Mouse (Mus musculus): ENCODE results near the gene Irgc1. TPM values are rescaled to one million over a fixed set of nuclear protein-coding genes. Genes with fewer than 3 reads are reported as not detected.

Irgc1 gene
- total RNA-seq, 1 experiment: not detected

DNA sequence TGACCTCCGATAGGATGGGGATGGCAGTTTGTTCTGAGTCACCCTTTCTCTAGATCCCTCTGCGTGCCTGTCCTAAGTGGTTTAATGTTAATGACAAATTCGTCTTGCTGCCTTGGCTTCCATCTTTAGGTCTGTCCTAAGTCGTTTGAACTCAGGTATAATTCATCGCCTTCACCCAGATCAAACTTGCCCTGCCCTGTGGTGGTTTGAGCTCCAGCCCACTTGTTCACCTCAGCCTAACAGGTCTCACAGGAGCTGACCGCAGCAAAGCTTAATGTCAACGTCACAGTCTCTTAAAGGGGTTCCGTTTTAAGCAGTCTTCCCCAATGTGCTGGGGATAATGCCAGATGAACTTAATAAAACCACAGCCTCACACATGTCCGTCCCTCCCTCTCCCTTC is 26.2 kb downstream of the Irgc1 start:
- in situ Hi-C loops (cut with MboI; ENCODE audit: low sequenced_read_pairs in 2 of 2, unreplicated experiment in 2 of 2): no loop called here
- DNase-seq (ENCODE audit: low read depth, low spot score): no peak
- H3K9ac ChIP-seq (ENCODE audit: insufficient read depth, low read depth, low read length, poor library complexity, severe bottlenecking): no peak overlapping the region
- no peak overlapping the region for H3K27ac ChIP-seq (ENCODE audit: insufficient read depth, low read depth, low read length, poor library complexity, severe bottlenecking)
- H3K4me3 ChIP-seq (ENCODE audit: insufficient read depth in 1 of 2, low read depth in 1 of 2, low read length in 2 of 2, poor library complexity in 1 of 2, severe bottlenecking in 1 of 2): no peak overlapping the region
- H3K9me3 ChIP-seq (ENCODE audit: control insufficient read depth, insufficient read depth, low read depth, low read length): no peaks in the 10 kb centered on the region
- peaks cover 11% of the 10 kb centered on the region; the same call in 1 of the 2 replicates for H3K36me3 ChIP-seq (ENCODE audit: control insufficient read depth, insufficient read depth, low read length, poor library complexity, severe bottlenecking)
- no peaks in the 10 kb centered on the region for H3K4me1 ChIP-seq (ENCODE audit: control insufficient read depth in 2 of 2, insufficient read depth in 2 of 2, low read length in 2 of 2, poor library complexity in 1 of 2)
- TF ChIP-seq MAFK (IDR thresholded peaks at IDR 0.05; ENCODE audit: insufficient read depth, low read depth, low read length): no peak
- no peak for TF ChIP-seq ZNF384 (IDR thresholded peaks at IDR 0.05; ENCODE audit: low read depth, low read length)
- no peak for TF ChIP-seq CHD2 (IDR thresholded peaks at IDR 0.05; ENCODE audit: low read depth, low read length)
- no peak for TF ChIP-seq HCFC1 (IDR thresholded peaks at IDR 0.05; ENCODE audit: borderline replicate concordance, insufficient read depth, low read length)
- TF ChIP-seq ZC3H11A (IDR thresholded peaks at IDR 0.05; ENCODE audit: borderline replicate concordance, low read depth, low read length): no peak

DNA sequence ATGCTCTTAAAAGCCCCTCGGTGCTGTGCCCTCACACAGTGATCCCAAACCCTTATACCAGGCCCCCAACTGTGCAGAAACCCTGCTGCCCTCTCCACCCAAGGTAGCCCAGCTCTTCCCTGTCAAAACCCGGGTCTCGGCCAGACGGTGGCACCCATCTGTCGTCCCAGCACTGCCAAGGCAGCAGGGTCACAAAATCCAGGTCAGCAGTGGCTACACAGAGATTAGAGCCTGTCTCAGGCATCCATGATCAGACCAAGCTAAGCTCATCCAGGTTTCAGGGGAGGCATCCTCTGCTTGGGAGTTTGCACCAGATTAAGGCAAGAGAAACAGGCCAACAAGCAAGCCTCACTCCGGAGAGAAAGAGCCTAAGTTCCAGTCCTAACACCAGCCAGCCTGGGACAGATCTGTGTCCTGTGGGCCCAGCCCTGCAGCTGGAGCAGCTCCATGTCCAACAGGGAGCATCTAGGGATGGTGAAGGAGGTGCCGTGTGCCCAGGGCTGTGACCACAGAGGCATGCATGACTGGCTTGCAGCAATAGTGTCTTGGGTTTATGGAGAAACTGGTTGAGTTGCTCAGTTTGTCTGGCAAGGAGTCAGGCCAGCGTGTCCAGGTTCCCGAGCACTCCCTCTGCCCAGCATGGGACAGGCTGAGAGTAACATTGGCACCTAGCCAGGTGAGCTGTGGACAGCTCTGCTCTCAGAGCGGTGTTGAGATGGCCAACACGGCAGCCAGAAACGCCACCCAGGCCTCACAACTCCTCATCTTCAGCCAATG is 28.0 kb downstream of the Irgc1 start:
- no peaks in the 10 kb centered on the region for H3K9me3 ChIP-seq (ENCODE audit: control insufficient read depth, insufficient read depth, low read depth, low read length)
- peaks cover 19% of the 10 kb centered on the region; the same call in 1 of the 2 replicates for H3K36me3 ChIP-seq (ENCODE audit: control insufficient read depth, insufficient read depth, low read length, poor library complexity, severe bottlenecking)
- no peak for DNase-seq (ENCODE audit: low read depth, low spot score)
- no peak overlapping the region for H3K9ac ChIP-seq (ENCODE audit: insufficient read depth, low read depth, low read length, poor library complexity, severe bottlenecking)
- TF ChIP-seq ZC3H11A (IDR thresholded peaks at IDR 0.05; ENCODE audit: borderline replicate concordance, low read depth, low read length) (no peak), MAFK (IDR thresholded peaks at IDR 0.05; ENCODE audit: insufficient read depth, low read depth, low read length) (no peak), HCFC1 (IDR thresholded peaks at IDR 0.05; ENCODE audit: borderline replicate concordance, insufficient read depth, low read length) (no peak), ZNF384 (IDR thresholded peaks at IDR 0.05; ENCODE audit: low read depth, low read length) (no peak), CHD2 (IDR thresholded peaks at IDR 0.05; ENCODE audit: low read depth, low read length) (no peak)
- in situ Hi-C loops (cut with MboI; ENCODE audit: low sequenced_read_pairs in 2 of 2, unreplicated experiment in 2 of 2): loop anchor here in 1 of 2 experiments (25.0 kb wide), 1 partner anchor 88 kb away; the partner anchor contains the start of genes AC161166.1 and Zfp428
- H3K4me3 ChIP-seq (ENCODE audit: insufficient read depth in 1 of 2, low read depth in 1 of 2, low read length in 2 of 2, poor library complexity in 1 of 2, severe bottlenecking in 1 of 2): no peak overlapping the region
- H3K4me1 ChIP-seq (ENCODE audit: control insufficient read depth in 2 of 2, insufficient read depth in 2 of 2, low read length in 2 of 2, poor library complexity in 1 of 2): no peaks in the 10 kb centered on the region
- no peak overlapping the region for H3K27ac ChIP-seq (ENCODE audit: insufficient read depth, low read depth, low read length, poor library complexity, severe bottlenecking)

DNA sequence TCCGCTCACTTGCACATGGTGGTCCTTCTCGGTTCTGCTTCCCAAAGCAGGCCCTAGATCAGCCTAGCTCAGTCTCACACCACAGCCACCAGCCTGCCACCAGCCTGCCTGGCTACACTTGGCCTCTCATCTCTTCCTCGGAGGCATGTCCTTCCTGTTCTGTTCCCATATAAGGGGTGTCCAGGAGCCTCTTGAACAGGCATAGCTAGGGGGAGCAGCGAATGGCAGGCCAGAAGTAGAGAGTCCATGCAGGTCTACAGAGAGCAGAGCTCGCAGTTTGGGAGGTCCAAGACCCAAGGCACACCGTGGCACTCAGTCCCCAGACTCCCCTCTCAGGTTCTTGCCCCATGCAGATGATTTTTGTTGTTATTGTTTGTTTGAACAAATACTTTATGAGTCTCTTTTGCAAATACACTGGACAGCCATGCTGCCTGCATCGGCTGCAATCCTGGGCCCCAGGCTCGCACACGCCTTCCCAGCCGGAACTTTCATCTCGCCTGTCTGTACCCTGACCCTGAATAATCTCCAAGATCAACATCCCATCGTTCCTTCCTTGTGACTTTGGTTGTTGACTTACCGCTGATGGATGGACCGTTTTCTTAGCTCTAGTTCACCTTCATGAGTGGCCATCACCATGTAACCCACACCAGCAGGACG is 28.9 kb downstream of the Irgc1 start:
- in situ Hi-C loops (cut with MboI; ENCODE audit: low sequenced_read_pairs in 2 of 2, unreplicated experiment in 2 of 2): loop anchor here in 1 of 2 experiments (25.0 kb wide), 1 partner anchor 89 kb away; the partner anchor contains the start of genes AC161166.1 and Zfp428
- DNase-seq (ENCODE audit: low read depth, low spot score): no peak
- H3K9me3 ChIP-seq (ENCODE audit: control insufficient read depth, insufficient read depth, low read depth, low read length): no peaks in the 10 kb centered on the region
- H3K36me3 ChIP-seq (ENCODE audit: control insufficient read depth, insufficient read depth, low read length, poor library complexity, severe bottlenecking): peaks cover 19% of the 10 kb centered on the region; the same call in 1 of the 2 replicates
- H3K4me3 ChIP-seq (ENCODE audit: insufficient read depth in 1 of 2, low read depth in 1 of 2, low read length in 2 of 2, poor library complexity in 1 of 2, severe bottlenecking in 1 of 2): no peak overlapping the region
- H3K4me1 ChIP-seq (ENCODE audit: control insufficient read depth in 2 of 2, insufficient read depth in 2 of 2, low read length in 2 of 2, poor library complexity in 1 of 2): no peaks in the 10 kb centered on the region
- H3K9ac ChIP-seq (ENCODE audit: insufficient read depth, low read depth, low read length, poor library complexity, severe bottlenecking): no peak overlapping the region
- no peak overlapping the region for H3K27ac ChIP-seq (ENCODE audit: insufficient read depth, low read depth, low read length, poor library complexity, severe bottlenecking)
- TF ChIP-seq ZNF384 (IDR thresholded peaks at IDR 0.05; ENCODE audit: low read depth, low read length) (no peak), MAFK (IDR thresholded peaks at IDR 0.05; ENCODE audit: insufficient read depth, low read depth, low read length) (no peak), ZC3H11A (IDR thresholded peaks at IDR 0.05; ENCODE audit: borderline replicate concordance, low read depth, low read length) (no peak), HCFC1 (IDR thresholded peaks at IDR 0.05; ENCODE audit: borderline replicate concordance, insufficient read depth, low read length) (no peak), CHD2 (IDR thresholded peaks at IDR 0.05; ENCODE audit: low read depth, low read length) (no peak)

DNA sequence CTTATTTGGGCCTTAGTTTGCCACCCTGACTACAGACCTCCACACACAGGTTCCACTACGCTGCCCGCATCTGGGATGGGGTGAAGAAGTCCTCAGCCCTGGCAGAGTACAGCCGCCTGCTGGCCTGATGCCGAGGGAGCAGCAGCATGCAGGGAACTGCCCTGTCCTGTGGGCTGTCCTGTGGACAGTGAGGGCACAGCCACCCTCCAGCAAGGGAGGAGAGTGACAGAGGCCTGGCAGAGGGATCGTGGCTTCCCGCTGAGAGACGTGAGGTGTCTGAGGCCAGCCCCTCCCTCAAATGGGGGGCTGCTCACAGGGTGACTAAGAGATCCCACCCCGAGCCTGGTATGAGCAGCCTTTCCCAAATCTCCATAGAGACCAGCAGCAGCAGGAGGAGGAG is 29.8 kb downstream of the Irgc1 start:
- in situ Hi-C loops (cut with MboI; ENCODE audit: low sequenced_read_pairs in 2 of 2, unreplicated experiment in 2 of 2): loop anchor here in 1 of 2 experiments (25.0 kb wide), 1 partner anchor 90 kb away; the partner anchor contains the start of genes AC161166.1 and Zfp428
- H3K9me3 ChIP-seq (ENCODE audit: control insufficient read depth, insufficient read depth, low read depth, low read length): no peaks in the 10 kb centered on the region
- no peaks in the 10 kb centered on the region for H3K4me1 ChIP-seq (ENCODE audit: control insufficient read depth in 2 of 2, insufficient read depth in 2 of 2, low read length in 2 of 2, poor library complexity in 1 of 2)
- no peak for TF ChIP-seq ZC3H11A (IDR thresholded peaks at IDR 0.05; ENCODE audit: borderline replicate concordance, low read depth, low read length)
- TF ChIP-seq MAFK (IDR thresholded peaks at IDR 0.05; ENCODE audit: insufficient read depth, low read depth, low read length): no peak
- no peak for TF ChIP-seq CHD2 (IDR thresholded peaks at IDR 0.05; ENCODE audit: low read depth, low read length)
- no peak for TF ChIP-seq ZNF384 (IDR thresholded peaks at IDR 0.05; ENCODE audit: low read depth, low read length)
- TF ChIP-seq HCFC1 (IDR thresholded peaks at IDR 0.05; ENCODE audit: borderline replicate concordance, insufficient read depth, low read length): no peak
- no peak overlapping the region for H3K4me3 ChIP-seq (ENCODE audit: insufficient read depth in 1 of 2, low read depth in 1 of 2, low read length in 2 of 2, poor library complexity in 1 of 2, severe bottlenecking in 1 of 2)
- DNase-seq (ENCODE audit: low read depth, low spot score): no peak
- H3K36me3 ChIP-seq (ENCODE audit: control insufficient read depth, insufficient read depth, low read length, poor library complexity, severe bottlenecking): peaks cover 19% of the 10 kb centered on the region; the same call in 1 of the 2 replicates
- no peak overlapping the region for H3K9ac ChIP-seq (ENCODE audit: insufficient read depth, low read depth, low read length, poor library complexity, severe bottlenecking)
- no peak overlapping the region for H3K27ac ChIP-seq (ENCODE audit: insufficient read depth, low read depth, low read length, poor library complexity, severe bottlenecking)

Data from ES-E14 (cell line).